Mouse (Mus musculus) embryonic facial prominence, embryonic 10.5 days (tissue): ENCODE data around the gene Trmt61a. TPM values are rescaled to one million over a fixed set of nuclear protein-coding genes. Genes with fewer than 3 reads are reported as not detected.
A peak's percentile ranks its signal among the peaks of the same experiment; 100 is the strongest.

Source experiments
- DNase-seq: peaks from one replicate; pipeline ENCODE4 v3.0.0-alpha.2; 2017; ENCODE audit warnings: low spot score
- H3K27ac ChIP-seq: fragments of 300-500 bp; sonication (generic); replicated peaks from 2 replicates; pipeline ENCODE4 v1.5.1; 2016; ENCODE audit warnings: mild to moderate bottlenecking
- H3K27me3 ChIP-seq: fragments of 300-500 bp; sonication (generic); replicated peaks from 2 replicates; pipeline ENCODE4 v1.6.1; 2016; ENCODE audit warnings: low read depth, mild to moderate bottlenecking; ENCODE audit not compliant: poor library complexity, severe bottlenecking
- H3K36me3 ChIP-seq: fragments of 300-500 bp; sonication (generic); replicated peaks from 2 replicates; pipeline ENCODE4 v1.6.1; 2016; ENCODE audit warnings: mild to moderate bottlenecking, moderate library complexity
- H3K4me1 ChIP-seq: fragments of 300-500 bp; sonication (generic); 2 replicates; pipeline ENCODE4 v1.6.1; 2016
- H3K4me3 ChIP-seq: fragments of 300-500 bp; sonication (generic); 2 replicates; pipeline ENCODE4 v1.5.1; 2016; ENCODE audit warnings: mild to moderate bottlenecking, moderate library complexity
- H3K9me3 ChIP-seq: fragments of 300-500 bp; sonication (generic); 2 replicates; pipeline ENCODE4 v1.6.1; 2016; ENCODE audit warnings: mild to moderate bottlenecking
- WGBS: fragments of 180-500 bp; shearing (Covaris S2); methylation state at CpG from one replicate; pipeline ENCODE4 v1.1.7; 2016; 5-methylcytosine and 5-hydroxymethylcytosine counted together
- polyA plus RNA-seq: library from polyadenylated mRNA; unstranded; fragments of >200 nt; fragmentation: Nextera tagmentation; extraction: Ambion mirVana; gene quantifications from 2 replicates; pipeline ENCODE4 v1.2.1, GENCODE M21; 2016

Trmt61a gene
- polyA plus RNA-seq, 1 experiment from 2014 or later = 17.7 TPM

- Histone ChIP-seq H3K27me3 (no peaks in the 10 kb centered on the region), H3K36me3 (peaks cover 77% of the 10 kb centered on the region), H3K4me3 (no peak overlapping the region), H3K9me3 (no peaks in the 10 kb centered on the region), H3K27ac (no peak overlapping the region), H3K4me1 (peaks cover 35% of the 10 kb centered on the region)
- WGBS = 82% methylated on average over 1 of the region's 1 CpGs
- no peak for DNase-seq
Observed at GRCm38 (mm10) chr12:111727956-111728355, 50.1 kb downstream of the Trmt61a start.

GRCm38 (mm10) chr12:111731822-111732807, 54.2 kb downstream of the Trmt61a start:
- 33% methylated on average over 30 of the region's 30 CpGs for WGBS
- H3K4me3 ChIP-seq = no peak overlapping the region
- peak overlapping the region; percentile 45 for H3K27ac ChIP-seq

GRCm38 (mm10) chr12:111732921-111733320, 55.0 kb downstream of the Trmt61a start:
- 69% methylated on average over 5 of the region's 5 CpGs for WGBS
- no peak for DNase-seq
- Histone ChIP-seq H3K4me3 (no peak overlapping the region), H3K9me3 (no peaks in the 10 kb centered on the region), H3K36me3 (peaks cover 32% of the 10 kb centered on the region), H3K27ac (peak overlapping the region; percentile 45), H3K4me1 (peaks cover 13% of the 10 kb centered on the region), H3K27me3 (no peaks in the 10 kb centered on the region)

More at GRCm38 (mm10) chr12:111731822-111732807, 54.2 kb downstream of the Trmt61a start:
- Histone ChIP-seq H3K27me3 (no peaks in the 10 kb centered on the region), H3K9me3 (no peaks in the 10 kb centered on the region), H3K36me3 (peaks cover 40% of the 10 kb centered on the region), H3K4me1 (peaks cover 13% of the 10 kb centered on the region)
- peak; percentile 92 for DNase-seq

Other genes starting within 250 kb of the Trmt61a start
- gene Tnfaip2, start 235.6 kb upstream of the Trmt61a start, polyA plus RNA-seq = 3.9 and 4.0 TPM in 2 replicates
- gene Gm266, start 192.3 kb upstream of the Trmt61a start, polyA plus RNA-seq = 15.7 and 19.8 TPM in 2 replicates
- 722 and 727 TPM in 2 replicates for gene Eif5, start 140.1 kb upstream of the Trmt61a start, polyA plus RNA-seq
- gene Mark3, start 103.6 kb upstream of the Trmt61a start, polyA plus RNA-seq = 41.7 and 45.6 TPM in 2 replicates
- 479 and 683 TPM in 2 replicates for gene Ckb, start 5.8 kb upstream of the Trmt61a start, polyA plus RNA-seq
- 50.2 and 58.0 TPM in 2 replicates for gene Bag5, start 35.2 kb downstream of the Trmt61a start, polyA plus RNA-seq
- gene Apopt1, start 35.2 kb downstream of the Trmt61a start, polyA plus RNA-seq = 56.2 and 56.4 TPM in 2 replicates
- 130 and 131 TPM in 2 replicates for gene Klc1, start 80.7 kb downstream of the Trmt61a start, polyA plus RNA-seq
- 21.7 and 22.2 TPM in 2 replicates for gene Xrcc3, start 135.8 kb downstream of the Trmt61a start, polyA plus RNA-seq
- gene Zfyve21, start 136.1 kb downstream of the Trmt61a start, polyA plus RNA-seq = 75.0 TPM in 2 replicates
- 4.1 and 5.1 TPM in 2 replicates for gene Ppp1r13b, start 230.0 kb downstream of the Trmt61a start, polyA plus RNA-seq